Mouse (Mus musculus): ENCODE measurements around the gene Ubl7.

- TF ChIP-seq CTCF (IDR thresholded peaks at IDR 0.05; ENCODE audit: low read depth, low read length) (no peak), GATA2 (IDR thresholded peaks at IDR 0.05; ENCODE audit: borderline replicate concordance, low read depth, low read length) (no peak), TAL1 (conservative IDR thresholded peaks at IDR 0.05; ENCODE audit: low read depth, low read length) (no peak)
Measured at GRCm38 (mm10) chr9:57961863-57962778, 51.3 kb downstream of the Ubl7 start.
